Mouse (Mus musculus) forebrain, embryonic 11.5 days (tissue): ENCODE results near the gene Eif2d. TPM values are rescaled to one million over a fixed set of nuclear protein-coding genes. Genes with fewer than 3 reads are reported as not detected.
A peak's percentile ranks its signal among the peaks of the same experiment; 100 is the strongest.

ENCODE experiments used
- ATAC-seq: fragments of 200-750 bp; cut with Nextera tagmentation; replicated peaks from 2 replicates; pipeline ENCODE4 v1.8.0; 2017; ENCODE audit warnings: moderate TSS enrichment; ENCODE audit not compliant: low FRiP score
- DNase-seq: peaks from one replicate; pipeline ENCODE4 v3.0.0-alpha.2; 2017; ENCODE audit warnings: low spot score
- H3K27ac ChIP-seq: fragments of 300-500 bp; sonication (generic); 2 replicates; pipeline ENCODE4 v1.5.1; 2014; ENCODE audit warnings: low read depth, low read length
- H3K27me3 ChIP-seq: fragments of 300-500 bp; sonication (generic); 2 replicates; pipeline ENCODE4 v1.6.1; 2014; ENCODE audit warnings: mild to moderate bottlenecking, low read length, mixed read lengths; ENCODE audit not compliant: control insufficient read depth, insufficient read depth
- H3K36me3 ChIP-seq: fragments of 300-500 bp; sonication (generic); 2 replicates; pipeline ENCODE4 v1.6.1; 2014; ENCODE audit warnings: mild to moderate bottlenecking, low read length, moderate library complexity, mixed read lengths; ENCODE audit not compliant: control insufficient read depth, insufficient read depth
- H3K4me1 ChIP-seq: fragments of 300-500 bp; sonication (generic); replicated peaks from 2 replicates; pipeline ENCODE4 v1.6.1; 2014; ENCODE audit warnings: low read length, mixed read lengths; ENCODE audit not compliant: control insufficient read depth, insufficient read depth
- H3K4me2 ChIP-seq: fragments of 300-500 bp; sonication (generic); 2 replicates; pipeline ENCODE4 v1.6.1; 2014; ENCODE audit warnings: low read depth, mild to moderate bottlenecking, low read length, moderate library complexity, mixed read lengths; ENCODE audit not compliant: severe bottlenecking
- H3K4me3 ChIP-seq: fragments of 300-500 bp; sonication (generic); 2 replicates; pipeline ENCODE4 v1.5.1; 2014; ENCODE audit warnings: low read depth, low read length
- H3K9ac ChIP-seq: fragments of 300-500 bp; sonication (generic); 2 replicates; pipeline ENCODE4 v1.6.1; 2014; ENCODE audit warnings: low read length
- H3K9me3 ChIP-seq: fragments of 300-500 bp; sonication (generic); 2 replicates; pipeline ENCODE4 v1.6.1; 2016; ENCODE audit warnings: low read length, mixed read lengths; ENCODE audit not compliant: control insufficient read depth
- WGBS: fragments of 180-500 bp; shearing (Covaris S2); extraction: QIAGEN DNeasy Blood & Tissue Kit; methylation state at CpG from one replicate; pipeline ENCODE4 v1.1.7; 2014; 5-methylcytosine and 5-hydroxymethylcytosine counted together
- polyA plus RNA-seq: library from polyadenylated mRNA; unstranded; fragments of >200 nt; fragmentation: Nextera tagmentation; extraction: Ambion mirVana; gene quantifications from 2 replicates; pipeline ENCODE4 v1.2.1, GENCODE M21; 2014

The Eif2d gene
- 61.8 and 68.5 TPM in 2 replicates for polyA plus RNA-seq

- no peaks in the 10 kb centered on the region for H3K9me3 ChIP-seq
- peak within 1 kb of the TSS; percentile 75 for H3K9ac ChIP-seq
- H3K36me3 ChIP-seq = no peaks in the 10 kb centered on the region
- DNase-seq (peak; percentile 93), ATAC-seq (peak; percentile 98)
- no peak within 1 kb of the TSS for H3K27ac ChIP-seq
- WGBS = 1% methylated on average over 27 of the region's 27 CpGs
- H3K27me3 ChIP-seq = no peaks in the 10 kb centered on the region
- peak within 1 kb of the TSS; percentile 60 for H3K4me3 ChIP-seq
- H3K4me2 ChIP-seq = peak within 1 kb of the TSS; percentile 72
- peaks cover 3% of the 10 kb centered on the region; the same call in 1 of the 2 replicates for H3K4me1 ChIP-seq
Observed at GRCm38 (mm10) chr1:131153018-131153629, at the start of gene Eif2d. Gene Eif2d, plus strand, starts transcription at chr1:131153181.

- no peak overlapping the region for H3K4me3 ChIP-seq
- WGBS = 86% methylated on average over 10 of the region's 10 CpGs
- no peak for DNase-seq
Observed at GRCm38 (mm10) chr1:131103776-131104424, 49.1 kb upstream of the Eif2d start.

GRCm38 (mm10) chr1:131107575-131108308, 45.2 kb upstream of the Eif2d start:
- ATAC-seq (no peak), DNase-seq (no peak)
- no peak overlapping the region for H3K4me3 ChIP-seq
- H3K27me3 ChIP-seq = no peaks in the 10 kb centered on the region
- H3K9me3 ChIP-seq = no peaks in the 10 kb centered on the region
- H3K4me1 ChIP-seq = no peaks in the 10 kb centered on the region
- H3K27ac ChIP-seq = no peak overlapping the region
- H3K9ac ChIP-seq = no peak overlapping the region
- no peaks in the 10 kb centered on the region for H3K36me3 ChIP-seq
- no peak overlapping the region for H3K4me2 ChIP-seq
- WGBS = 67% methylated on average over 10 of the region's 10 CpGs

More at GRCm38 (mm10) chr1:131103776-131104424, 49.1 kb upstream of the Eif2d start:
- no peak for ATAC-seq
- H3K4me2 ChIP-seq = no peak overlapping the region
- no peaks in the 10 kb centered on the region for H3K36me3 ChIP-seq
- H3K4me1 ChIP-seq = no peaks in the 10 kb centered on the region
- H3K27ac ChIP-seq = no peak overlapping the region
- H3K9me3 ChIP-seq = no peaks in the 10 kb centered on the region
- H3K9ac ChIP-seq = no peak overlapping the region
- H3K27me3 ChIP-seq = no peaks in the 10 kb centered on the region

GRCm38 (mm10) chr1:131110525-131111106, 42.4 kb upstream of the Eif2d start:
- Histone ChIP-seq H3K9me3 (no peaks in the 10 kb centered on the region), H3K4me1 (no peaks in the 10 kb centered on the region), H3K36me3 (no peaks in the 10 kb centered on the region), H3K4me3 (no peak overlapping the region), H3K4me2 (no peak overlapping the region), H3K9ac (no peak overlapping the region), H3K27me3 (no peaks in the 10 kb centered on the region), H3K27ac (no peak overlapping the region)
- ATAC-seq = no peak
- DNase-seq = no peak
- 83% methylated on average over 12 of the region's 12 CpGs for WGBS

- Histone ChIP-seq H3K4me1 (no peaks in the 10 kb centered on the region), H3K4me2 (no peak overlapping the region), H3K4me3 (no peak overlapping the region), H3K9me3 (no peaks in the 10 kb centered on the region), H3K9ac (no peak overlapping the region), H3K27ac (no peak overlapping the region), H3K27me3 (no peaks in the 10 kb centered on the region), H3K36me3 (no peaks in the 10 kb centered on the region)
- WGBS = 42% methylated on average over 6 of the region's 6 CpGs
- DNase-seq = no peak
- ATAC-seq = no peak
Observed at GRCm38 (mm10) chr1:131112576-131112975, 40.4 kb upstream of the Eif2d start.

GRCm38 (mm10) chr1:131115932-131116331, 37.0 kb upstream of the Eif2d start:
- Histone ChIP-seq H3K4me2 (no peak overlapping the region), H3K36me3 (no peaks in the 10 kb centered on the region), H3K9me3 (no peaks in the 10 kb centered on the region), H3K27ac (no peak overlapping the region), H3K9ac (no peak overlapping the region), H3K4me1 (no peaks in the 10 kb centered on the region), H3K27me3 (no peaks in the 10 kb centered on the region), H3K4me3 (no peak overlapping the region)
- WGBS = 24% methylated on average over 6 of the region's 6 CpGs
- DNase-seq = peak; percentile 82
- peak; percentile 50; the same call in 1 of the 2 replicates for ATAC-seq

GRCm38 (mm10) chr1:131116430-131117011, 36.5 kb upstream of the Eif2d start:
- DNase-seq = no peak
- WGBS = 65% methylated on average over 13 of the region's 13 CpGs

GRCm38 (mm10) chr1:131118530-131118929, 34.5 kb upstream of the Eif2d start:
- H3K27ac ChIP-seq = no peak overlapping the region
- ATAC-seq = no peak
- no peak overlapping the region for H3K9ac ChIP-seq
- H3K4me1 ChIP-seq = no peaks in the 10 kb centered on the region
- no peaks in the 10 kb centered on the region for H3K36me3 ChIP-seq
- H3K4me2 ChIP-seq = no peak overlapping the region
- no peaks in the 10 kb centered on the region for H3K27me3 ChIP-seq
- no peak for DNase-seq
- H3K4me3 ChIP-seq = no peak overlapping the region
- H3K9me3 ChIP-seq = no peaks in the 10 kb centered on the region
- 59% methylated on average over 10 of the region's 10 CpGs for WGBS

More at GRCm38 (mm10) chr1:131116430-131117011, 36.5 kb upstream of the Eif2d start:
- peak; percentile 49 for ATAC-seq
- H3K9me3 ChIP-seq = no peaks in the 10 kb centered on the region
- H3K4me3 ChIP-seq = no peak overlapping the region
- no peak overlapping the region for H3K4me2 ChIP-seq
- no peaks in the 10 kb centered on the region for H3K4me1 ChIP-seq
- peak overlapping the region; percentile 71 for H3K27ac ChIP-seq
- no peaks in the 10 kb centered on the region for H3K36me3 ChIP-seq
- H3K27me3 ChIP-seq = no peaks in the 10 kb centered on the region
- H3K9ac ChIP-seq = no peak overlapping the region
